8 mouse cellular contexts compared by ENCODE assay signal in the genomic region with DNA sequence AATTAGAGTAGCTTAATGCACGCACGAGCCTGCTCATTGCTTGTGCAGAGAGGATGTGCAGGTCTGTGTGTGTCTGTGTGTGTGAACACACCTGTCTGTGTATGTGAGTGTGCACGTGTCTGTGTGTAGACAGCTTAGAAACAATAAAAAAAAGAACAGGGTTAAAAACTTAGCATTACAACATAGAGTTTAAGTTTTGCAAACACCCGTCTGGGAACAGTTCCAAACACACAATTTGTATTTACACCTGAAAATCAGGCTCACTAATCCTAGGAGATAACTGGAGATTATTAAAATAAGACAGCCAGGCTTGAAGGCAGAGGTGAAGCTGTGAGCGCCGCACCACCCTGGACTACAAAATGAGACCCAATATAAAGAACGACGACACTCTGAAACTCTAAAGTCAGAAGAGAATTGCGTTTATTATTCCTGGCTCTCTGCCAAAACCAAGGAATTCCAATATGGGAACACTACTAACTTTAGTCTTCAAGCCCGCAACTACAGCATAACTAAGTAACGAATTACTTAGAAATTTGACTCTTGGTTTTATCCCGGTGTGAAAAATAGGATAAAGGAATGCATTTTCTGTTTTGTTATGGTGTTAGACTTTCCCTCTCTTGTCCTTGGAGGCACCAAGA. TPM values are rescaled to one million over a fixed set of nuclear protein-coding genes. Genes with fewer than 3 reads are reported as not detected.
A peak's percentile ranks its signal among the peaks of the same experiment; 100 is the strongest.
DNase-seq lines count a peak whose midpoint lies in the region; ATAC-seq and TF ChIP-seq lines count a peak whose summit lies in the region.

No protein-coding gene starts in this region.

- no peak overlapping the region for H3K27ac ChIP-seq in CH12.LX (ENCODE audit: insufficient read depth, low read depth)
- no peak overlapping the region for H3K27ac ChIP-seq in forebrain, embryonic 15.5 days (replicated peaks)
- H3K27ac ChIP-seq in liver, embryonic 11.5 days (ENCODE audit: low read depth, low read length): no peak overlapping the region

- in situ Hi-C loops in CH12.LX (cut with MboI; ENCODE audit: low pct_ligation_motif_present, low pct_unique_long_range_greater_than_20kb, low sequenced_read_pairs): no loop called here

- peak overlapping the region; percentile 47 for H3K9ac ChIP-seq in CH12.LX (ENCODE audit: insufficient read depth, low read depth)
- no peak overlapping the region for H3K9ac ChIP-seq in forebrain, embryonic 15.5 days (replicated peaks)
- H3K9ac ChIP-seq in liver, embryonic 11.5 days (ENCODE audit: low read depth, low read length): peak overlapping the region; percentile 76

- H3K4me1 ChIP-seq in CH12.LX (ENCODE audit: control insufficient read depth in 1 of 2, insufficient read depth in 2 of 2): peaks cover 2 to 35% of the 10 kb centered on the region in 2 experiments; a peak in 2 of 4 replicates
- H3K4me1 ChIP-seq in forebrain, embryonic 15.5 days: peaks cover 20% of the 10 kb centered on the region
- H3K4me1 ChIP-seq in liver, embryonic 11.5 days (replicated peaks; ENCODE audit: control insufficient read depth, insufficient read depth, low read length): peaks cover 11% of the 10 kb centered on the region

- peak overlapping the region; percentile 66 for H3K4me2 ChIP-seq in CH12.LX (ENCODE audit: insufficient read depth, low read depth, poor library complexity, severe bottlenecking)
- peak overlapping the region; percentile 72 for H3K4me2 ChIP-seq in forebrain, embryonic 15.5 days (replicated peaks)
- H3K4me2 ChIP-seq in liver, embryonic 11.5 days: peak overlapping the region; percentile 78

- TF ChIP-seq CTCF in CH12.LX (conservative IDR thresholded peaks at IDR 0.05 in 1 of 2, IDR thresholded peaks at IDR 0.05 in 1 of 2; ENCODE audit: low read depth in 2 of 2, low read length in 2 of 2): no peak

- peaks cover 20 to 39% of the 10 kb centered on the region in 2 experiments for H3K36me3 ChIP-seq in CH12.LX (replicated peaks in 1 of 2; ENCODE audit: control insufficient read depth in 1 of 2, insufficient read depth in 1 of 2, low read length in 1 of 2)
- no peaks in the 10 kb centered on the region for H3K36me3 ChIP-seq in forebrain, embryonic 15.5 days
- H3K36me3 ChIP-seq in liver, embryonic 11.5 days (ENCODE audit: control insufficient read depth, insufficient read depth, low read length): peaks cover 3% of the 10 kb centered on the region

- H3K9me3 ChIP-seq in CH12.LX (replicated peaks; ENCODE audit: low read length): no peaks in the 10 kb centered on the region
- no peaks in the 10 kb centered on the region for H3K9me3 ChIP-seq in forebrain, embryonic 15.5 days
- no peaks in the 10 kb centered on the region for H3K9me3 ChIP-seq in liver, embryonic 11.5 days (ENCODE audit: control insufficient read depth, low read length)

- peaks cover 1% of the 10 kb centered on the region for H3K27me3 ChIP-seq in CH12.LX (replicated peaks)
- no peaks in the 10 kb centered on the region for H3K27me3 ChIP-seq in forebrain, embryonic 15.5 days
- H3K27me3 ChIP-seq in liver, embryonic 11.5 days (replicated peaks; ENCODE audit: control insufficient read depth, insufficient read depth, low read length): no peaks in the 10 kb centered on the region

- TF ChIP-seq EP300 in CH12.LX (IDR thresholded peaks at IDR 0.05; ENCODE audit: low read length): no peak

- no peak for TF ChIP-seq POLR2A in CH12.LX (IDR thresholded peaks at IDR 0.05; ENCODE audit: low read depth, low read length)

- dilution Hi-C loops in CH12.LX (cut with MboI; ENCODE audit: extremely low pct_ligation_motif_present, extremely low pct_unique_long_range_greater_than_20kb, low sequenced_read_pairs): no loop called here

- ATAC-seq in forebrain, embryonic 15.5 days (replicated peaks): no peak
- no peak for ATAC-seq in liver, embryonic 11.5 days (replicated peaks; ENCODE audit: low FRiP score)

- peaks cover 13% of the 10 kb centered on the region for H3K79me2 ChIP-seq in CH12.LX (replicated peaks; ENCODE audit: control insufficient read depth, extremely low read depth, insufficient read depth, poor library complexity, severe bottlenecking)

- peak overlapping the region; percentile 69 to 92 (median 75) for H3K4me3 ChIP-seq in CH12.LX (replicated peaks in 1 of 3; ENCODE audit: low read depth in 2 of 3, low read length in 2 of 3, poor library complexity in 1 of 3)
- peak overlapping the region; percentile 76 for H3K4me3 ChIP-seq in forebrain, embryonic 15.5 days
- H3K4me3 ChIP-seq in liver, embryonic 11.5 days (ENCODE audit: low read depth, low read length): peak overlapping the region; percentile 87

- no peak for TF ChIP-seq RAD21 in CH12.LX (IDR thresholded peaks at IDR 0.05; ENCODE audit: low read depth, low read length)

- DNase-seq in embryo, embryonic 10.5 days (ENCODE audit: low spot score): peak; percentile 63
- DNase-seq in embryo, embryonic 9.5 days (ENCODE audit: extremely low spot score): no peak
- no peak for DNase-seq in CH12.LX (ENCODE audit: extremely low read depth)
- DNase-seq in liver, embryonic 11.5 days (ENCODE audit: low spot score): no peak
- no peak for DNase-seq in layer of hippocampus, postnatal 25 days (ENCODE audit: extremely low spot score in 1 of 2, low spot score in 1 of 2)
- no peak for DNase-seq in adrenal gland, adult 2 months
- DNase-seq in layer of hippocampus, postnatal 14 days (ENCODE audit: low spot score in 2 of 2): no peak

- WGBS in forebrain, embryonic 15.5 days: 18% methylated on average over 12 of the region's 12 CpGs
- 64% methylated on average over 12 of the region's 12 CpGs for WGBS in liver, embryonic 11.5 days

TF ChIP-seq in CH12.LX, 34 proteins besides CTCF, POLR2A, EP300 and RAD21:
- TF ChIP-seq CHD1 (IDR thresholded peaks at IDR 0.05; ENCODE audit: low read depth, low read length) (no peak), SMC3 (IDR thresholded peaks at IDR 0.05; ENCODE audit: low read depth, low read length) (no peak), HCFC1 (IDR thresholded peaks at IDR 0.05; ENCODE audit: low read depth, low read length) (no peak), MAFK (IDR thresholded peaks at IDR 0.05; ENCODE audit: insufficient replicate concordance, low read length) (no peak), RCOR1 (conservative IDR thresholded peaks at IDR 0.05; ENCODE audit: low read depth, low read length) (no peak), MAZ (IDR thresholded peaks at IDR 0.05; ENCODE audit: low read depth, low read length) (no peak), TCF12 (IDR thresholded peaks at IDR 0.05; ENCODE audit: low read depth, low read length) (no peak), ZKSCAN1 (IDR thresholded peaks at IDR 0.05; ENCODE audit: borderline replicate concordance, low read depth, low read length) (no peak), USF2 (conservative IDR thresholded peaks at IDR 0.05; ENCODE audit: low read depth, low read length) (no peak), PAX5 (IDR thresholded peaks at IDR 0.05; ENCODE audit: low read length) (no peak), POLR2AphosphoS2 (IDR thresholded peaks at IDR 0.05; ENCODE audit: low read depth, low read length) (no peak), ZMIZ1 (IDR thresholded peaks at IDR 0.05; ENCODE audit: low read depth, low read length) (no peak), SIN3A (IDR thresholded peaks at IDR 0.05; ENCODE audit: low read length) (no peak), MEF2A (IDR thresholded peaks at IDR 0.05; ENCODE audit: borderline replicate concordance, low read depth, low read length) (no peak)

RNA-seq across cellular contexts. Expression of a gene that starts 1.3 kb away (rescaled TPM):
- total RNA-seq in CH12.LX (2012; rRNA removed) (78.5 and 111 TPM in 2 replicates), CH12.LX (2014; rRNA removed) (224 and 249 TPM in 2 replicates)
- 199 and 240 TPM in 2 replicates for polyA plus RNA-seq in CH12.LX (2012; ENCODE audit: insufficient read length, low read depth)
- 38.9 and 41.4 TPM in 2 replicates for polyA plus RNA-seq in forebrain, embryonic 15.5 days (2015; fragmentation: Nextera tagmentation; extraction: Ambion mirVana)
- polyA plus RNA-seq in liver, embryonic 11.5 days (2014; fragmentation: Nextera tagmentation; extraction: Ambion mirVana): 68.9 and 75.3 TPM in 2 replicates
- 10 to 100 TPM; 40.7 to 48.4 TPM for total RNA-seq in layer of hippocampus, postnatal 25 days (2021)
- total RNA-seq in adrenal gland, adult 2 months (2021): 100 to 1,000 TPM; 711 to 911 TPM
- polyA plus RNA-seq in adrenal gland, adult 2 months (2012; rRNA removed): 58.0 and 61.0 TPM in 2 replicates
- 10 to 100 TPM; 43.1 to 46.5 TPM for total RNA-seq in layer of hippocampus, postnatal 14 days (2021)

RNA-seq across cellular contexts. Expression of a gene that starts 30.1 kb away (rescaled TPM):
- total RNA-seq in CH12.LX (2012; rRNA removed): not detected in 2 replicates
- total RNA-seq in CH12.LX (2014; rRNA removed): not detected in 2 replicates
- not detected in 2 replicates for polyA plus RNA-seq in CH12.LX (2012; ENCODE audit: insufficient read length, low read depth)
- polyA plus RNA-seq in forebrain, embryonic 15.5 days (2015; fragmentation: Nextera tagmentation; extraction: Ambion mirVana): 7.9 and 8.4 TPM in 2 replicates
- 0.93 and 1.1 TPM in 2 replicates for polyA plus RNA-seq in liver, embryonic 11.5 days (2014; fragmentation: Nextera tagmentation; extraction: Ambion mirVana)
- 10 to 100 TPM; 43.9 to 55.5 TPM for total RNA-seq in layer of hippocampus, postnatal 25 days (2021)
- total RNA-seq in adrenal gland, adult 2 months (2021): not detected
- polyA plus RNA-seq in adrenal gland, adult 2 months (2012; rRNA removed): 0.01 TPM in 1 of 2 replicates, not detected in the other
- total RNA-seq in layer of hippocampus, postnatal 14 days (2021): 10 to 100 TPM; 43.2 to 44.9 TPM

RNA-seq across cellular contexts. Expression of a gene that starts 30.3 kb away (rescaled TPM):
- total RNA-seq in CH12.LX (2012; rRNA removed): 223 and 255 TPM in 2 replicates
- total RNA-seq in CH12.LX (2014; rRNA removed): 316 and 370 TPM in 2 replicates
- polyA plus RNA-seq in CH12.LX (2012; ENCODE audit: insufficient read length, low read depth): 243 and 256 TPM in 2 replicates
- polyA plus RNA-seq in forebrain, embryonic 15.5 days (2015; fragmentation: Nextera tagmentation; extraction: Ambion mirVana): 44.0 and 47.0 TPM in 2 replicates
- polyA plus RNA-seq in liver, embryonic 11.5 days (2014; fragmentation: Nextera tagmentation; extraction: Ambion mirVana): 86.9 and 95.9 TPM in 2 replicates
- total RNA-seq in layer of hippocampus, postnatal 25 days (2021): 10 to 100 TPM; 72.8 to 73.1 TPM
- 10 to 100 TPM; 79.8 to 95.2 TPM for total RNA-seq in adrenal gland, adult 2 months (2021)
- 16.3 and 17.6 TPM in 2 replicates for polyA plus RNA-seq in adrenal gland, adult 2 months (2012; rRNA removed)
- total RNA-seq in layer of hippocampus, postnatal 14 days (2021): 10 to 100 TPM; 70.4 to 72.7 TPM

RNA-seq across cellular contexts. Expression of a gene that starts 37.2 kb away (rescaled TPM):
- 0.42 and 0.67 TPM in 2 replicates for total RNA-seq in CH12.LX (2012; rRNA removed)
- total RNA-seq in CH12.LX (2014; rRNA removed): 0.16 and 0.41 TPM in 2 replicates
- polyA plus RNA-seq in CH12.LX (2012; ENCODE audit: insufficient read length, low read depth): 0.14 and 0.34 TPM in 2 replicates
- 0.15 and 0.27 TPM in 2 replicates for polyA plus RNA-seq in forebrain, embryonic 15.5 days (2015; fragmentation: Nextera tagmentation; extraction: Ambion mirVana)
- 0.09 and 0.11 TPM in 2 replicates for polyA plus RNA-seq in liver, embryonic 11.5 days (2014; fragmentation: Nextera tagmentation; extraction: Ambion mirVana)
- total RNA-seq in layer of hippocampus, postnatal 25 days (2021): under 1 TPM; 0.26 to 0.27 TPM
- under 1 TPM; 0.09 to 0.10 TPM for total RNA-seq in adrenal gland, adult 2 months (2021)
- 0.02 TPM in 1 of 2 replicates, not detected in the other for polyA plus RNA-seq in adrenal gland, adult 2 months (2012; rRNA removed)
- under 1 TPM; 0.37 to 0.62 TPM for total RNA-seq in layer of hippocampus, postnatal 14 days (2021)

Comparison
In these comparisons a context has a peak if more than half of its experiments do, and no peak if none do; other contexts are left out.
1. RNA of a gene that starts 30.1 kb away (total RNA-seq): 43.9 to 55.5 TPM in layer of hippocampus, postnatal 25 days and 43.2 to 44.9 TPM in layer of hippocampus, postnatal 14 days; not detected in adrenal gland, adult 2 months and not detected in CH12.LX; every median in the first group is over 10 times any median in the second.
2. Peak in every context shown above with its lines, with median percentiles within 50 percentile points of each other: H3K4me2 ChIP-seq and H3K4me3 ChIP-seq.